In the genomic region with DNA sequence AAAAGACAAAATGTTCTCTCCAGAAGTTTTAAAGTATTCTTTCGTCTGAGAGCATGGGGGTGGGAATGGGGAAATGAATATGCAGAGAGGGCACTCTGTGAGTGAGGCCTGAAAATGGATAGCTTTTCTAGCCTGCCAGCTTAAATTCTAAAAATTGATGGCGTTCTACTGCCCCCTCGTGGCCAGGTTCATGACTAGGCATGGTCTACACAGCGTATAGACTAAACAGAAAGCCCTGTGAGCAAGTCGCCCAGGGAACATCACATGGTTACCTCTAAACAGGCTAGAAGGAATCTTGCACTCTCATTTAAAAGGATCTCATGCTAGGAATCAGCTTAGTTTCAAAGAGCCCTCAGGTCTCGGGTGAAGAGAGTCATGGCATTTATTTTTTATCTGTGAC, we compare ENCODE assay signal across 8 mouse cellular contexts. TPM values are rescaled to one million over a fixed set of nuclear protein-coding genes. Genes with fewer than 3 reads are reported as not detected.
DNase-seq lines count a peak whose midpoint lies in the region; ATAC-seq lines count a peak whose summit lies in the region.

No protein-coding gene starts in this region.

- H3K27ac ChIP-seq in forebrain, embryonic 16.5 days (ENCODE audit: low read length): no peak overlapping the region
- no peak overlapping the region for H3K27ac ChIP-seq in hindbrain, embryonic 16.5 days (ENCODE audit: low read depth, low read length)

- ATAC-seq in forebrain, embryonic 16.5 days: peak; percentile 80
- ATAC-seq in hindbrain, embryonic 16.5 days: peak; percentile 73

- no peak overlapping the region for H3K4me3 ChIP-seq in forebrain, embryonic 16.5 days (replicated peaks; ENCODE audit: low read length)
- no peak overlapping the region for H3K4me3 ChIP-seq in hindbrain, embryonic 16.5 days (ENCODE audit: low read length)

- no peaks in the 10 kb centered on the region for H3K27me3 ChIP-seq in forebrain, embryonic 16.5 days (replicated peaks; ENCODE audit: control insufficient read depth, insufficient read depth, low read length)
- no peaks in the 10 kb centered on the region for H3K27me3 ChIP-seq in hindbrain, embryonic 16.5 days (replicated peaks; ENCODE audit: control insufficient read depth, insufficient read depth, low read length)

- WGBS in forebrain, embryonic 16.5 days: 9% methylated on average over 6 of the region's 6 CpGs
- 8% methylated on average over 6 of the region's 6 CpGs for whole genome bisulfite sequencing in hindbrain, embryonic 16.5 days

- no peak overlapping the region for H3K9ac ChIP-seq in forebrain, embryonic 16.5 days (replicated peaks; ENCODE audit: low read depth, low read length)
- H3K9ac ChIP-seq in hindbrain, embryonic 16.5 days (ENCODE audit: low read depth, low read length): no peak overlapping the region

- H3K9me3 ChIP-seq in forebrain, embryonic 16.5 days (ENCODE audit: control insufficient read depth, low read length): no peaks in the 10 kb centered on the region
- H3K9me3 ChIP-seq in hindbrain, embryonic 16.5 days (ENCODE audit: control insufficient read depth, low read length): no peaks in the 10 kb centered on the region

- H3K36me3 ChIP-seq in forebrain, embryonic 16.5 days (ENCODE audit: control insufficient read depth, insufficient read depth): peaks cover 12% of the 10 kb centered on the region; the same call in 1 of the 2 replicates
- H3K36me3 ChIP-seq in hindbrain, embryonic 16.5 days (ENCODE audit: control insufficient read depth, insufficient read depth, low read length): peaks cover 2% of the 10 kb centered on the region

- DNase-seq in MN1 (ENCODE audit: low spot score): peak; percentile 82
- peak; percentile 55 for DNase-seq in cerebellum, adult 11-12 months
- DNase-seq in layer of hippocampus, postnatal 25 days (ENCODE audit: extremely low spot score in 1 of 2, low spot score in 1 of 2): peak; percentile 73 to 95
- peak; percentile 87 for DNase-seq in lung, postnatal 14 days
- DNase-seq in retina, postnatal 7 days (ENCODE audit: low read depth, low spot score): peak; percentile 73
- peak; percentile 50 for DNase-seq in urinary bladder, adult 2 months (ENCODE audit: low spot score)

- no peak overlapping the region for H3K4me2 ChIP-seq in forebrain, embryonic 16.5 days (ENCODE audit: low read length)
- H3K4me2 ChIP-seq in hindbrain, embryonic 16.5 days (ENCODE audit: low read length): no peak overlapping the region

- H3K4me1 ChIP-seq in forebrain, embryonic 16.5 days (replicated peaks; ENCODE audit: control insufficient read depth, insufficient read depth, low read length): peaks cover 12% of the 10 kb centered on the region
- no peaks in the 10 kb centered on the region for H3K4me1 ChIP-seq in hindbrain, embryonic 16.5 days (ENCODE audit: control insufficient read depth, insufficient read depth, low read depth, low read length)

RNA-seq across cellular contexts. Expression of a gene that starts 16.8 kb away (rescaled TPM):
- polyA plus RNA-seq in forebrain, embryonic 16.5 days (2015; fragmentation: Nextera tagmentation; extraction: Ambion mirVana): 19.4 and 21.6 TPM in 2 replicates
- polyA plus RNA-seq in hindbrain, embryonic 16.5 days (2015; fragmentation: Nextera tagmentation; extraction: Ambion mirVana): 28.6 and 30.1 TPM in 2 replicates
- 10 to 100 TPM; 14.1 to 14.9 TPM for total RNA-seq in layer of hippocampus, postnatal 25 days (2021)
- 0.03 TPM in 1 of 2 replicates, not detected in the other for polyA plus RNA-seq in urinary bladder, adult 2 months (2012; rRNA removed)

RNA-seq across cellular contexts. Expression of a gene that starts 16.9 kb away (rescaled TPM):
- polyA plus RNA-seq in forebrain, embryonic 16.5 days (2015; fragmentation: Nextera tagmentation; extraction: Ambion mirVana): 15.7 and 20.6 TPM in 2 replicates
- polyA plus RNA-seq in hindbrain, embryonic 16.5 days (2015; fragmentation: Nextera tagmentation; extraction: Ambion mirVana): 14.1 and 15.2 TPM in 2 replicates
- total RNA-seq in layer of hippocampus, postnatal 25 days (2021): 10 to 100 TPM; 11.3 to 12.0 TPM
- 10.8 and 13.5 TPM in 2 replicates for polyA plus RNA-seq in urinary bladder, adult 2 months (2012; rRNA removed)

RNA-seq across cellular contexts. Expression of a gene that starts 23.4 kb away (rescaled TPM):
- not detected in 2 replicates for polyA plus RNA-seq in forebrain, embryonic 16.5 days (2015; fragmentation: Nextera tagmentation; extraction: Ambion mirVana)
- not detected in 2 replicates for polyA plus RNA-seq in hindbrain, embryonic 16.5 days (2015; fragmentation: Nextera tagmentation; extraction: Ambion mirVana)
- not detected for total RNA-seq in layer of hippocampus, postnatal 25 days (2021)
- not detected in 2 replicates for polyA plus RNA-seq in urinary bladder, adult 2 months (2012; rRNA removed)

RNA-seq across cellular contexts. Expression of a gene that starts 28.6 kb away (rescaled TPM):
- polyA plus RNA-seq in forebrain, embryonic 16.5 days (2015; fragmentation: Nextera tagmentation; extraction: Ambion mirVana): 1.3 and 2.3 TPM in 2 replicates
- 0.73 and 0.77 TPM in 2 replicates for polyA plus RNA-seq in hindbrain, embryonic 16.5 days (2015; fragmentation: Nextera tagmentation; extraction: Ambion mirVana)
- 1 to 10 TPM in 1 of 2 experiments, under 1 TPM in 1; 0.62 to 1.5 TPM for total RNA-seq in layer of hippocampus, postnatal 25 days (2021)
- polyA plus RNA-seq in urinary bladder, adult 2 months (2012; rRNA removed): 0.18 and 0.25 TPM in 2 replicates

RNA-seq across cellular contexts. Expression of a gene that starts 28.7 kb away (rescaled TPM):
- polyA plus RNA-seq in forebrain, embryonic 16.5 days (2015; fragmentation: Nextera tagmentation; extraction: Ambion mirVana): 25.1 and 26.3 TPM in 2 replicates
- 14.8 and 17.6 TPM in 2 replicates for polyA plus RNA-seq in hindbrain, embryonic 16.5 days (2015; fragmentation: Nextera tagmentation; extraction: Ambion mirVana)
- total RNA-seq in layer of hippocampus, postnatal 25 days (2021): 10 to 100 TPM; 12.9 to 13.1 TPM
- 2.8 and 2.9 TPM in 2 replicates for polyA plus RNA-seq in urinary bladder, adult 2 months (2012; rRNA removed)

Comparison
In these comparisons a context has a peak if more than half of its experiments do, and no peak if none do; other contexts are left out.
1. RNA of a gene that starts 16.8 kb away (polyA plus RNA-seq): 28.6 to 30.1 TPM in hindbrain, embryonic 16.5 days and 19.4 to 21.6 TPM in forebrain, embryonic 16.5 days; 0.03 TPM in urinary bladder, adult 2 months; every median in the first group is over 10 times any median in the second.
2. Peak in every context shown above with its lines, with median percentiles within 50 percentile points of each other: DNase-seq.